Mouse (Mus musculus) heart, embryonic 14.5 days (tissue): ENCODE results near the gene Alkal2. TPM values are rescaled to one million over a fixed set of nuclear protein-coding genes. Genes with fewer than 3 reads are reported as not detected.

Source experiments
- ATAC-seq: fragments of 200-750 bp; cut with Nextera tagmentation; 2 replicates; pipeline ENCODE4 v1.8.0; 2017; ENCODE audit warnings: low read depth, moderate TSS enrichment; ENCODE audit not compliant: insufficient number of reproducible peaks, insufficient read depth, low FRiP score
- H3K27ac ChIP-seq, 2 experiments: fragments of 200-500 bp in 1 of 2; fragments of 300-500 bp in 1 of 2; sonication (generic) in 1 of 2; replicated peaks in 1 of 2; 2 replicates each; pipeline ENCODE4 v1.5.1; 2012 to 2014; ENCODE audit warnings: low read depth in 2 of 2, low read length in 2 of 2, control low read depth in 1 of 2, mild to moderate bottlenecking in 1 of 2, mixed read lengths in 1 of 2; ENCODE audit not compliant: control insufficient read depth in 1 of 2, insufficient read depth in 1 of 2
- H3K27me3 ChIP-seq: fragments of 300-500 bp; sonication (generic); 2 replicates; pipeline ENCODE4 v1.6.1; 2014; ENCODE audit warnings: mild to moderate bottlenecking, low read length, control low read depth; ENCODE audit not compliant: control insufficient read depth, insufficient read depth
- H3K36me3 ChIP-seq: fragments of 300-500 bp; sonication (generic); 2 replicates; pipeline ENCODE4 v1.6.1; 2014; ENCODE audit warnings: mild to moderate bottlenecking, control low read depth, low read length, mixed read lengths; ENCODE audit not compliant: control insufficient read depth, insufficient read depth
- H3K4me1 ChIP-seq, 2 experiments: fragments of 200-500 bp in 1 of 2; fragments of 300-500 bp in 1 of 2; sonication (generic) in 1 of 2; 2 replicates each; pipeline ENCODE4 v1.6.1; 2012 to 2014; ENCODE audit warnings: low read length in 2 of 2, control low read depth in 1 of 2, mixed read lengths in 1 of 2; ENCODE audit not compliant: control insufficient read depth in 2 of 2, insufficient read depth in 2 of 2
- H3K4me2 ChIP-seq: fragments of 300-500 bp; sonication (generic); 2 replicates; pipeline ENCODE4 v1.6.1; 2014; ENCODE audit warnings: mild to moderate bottlenecking, low read length
- H3K4me3 ChIP-seq, 2 experiments: fragments of 200-500 bp in 1 of 2; fragments of 300-500 bp in 1 of 2; sonication (generic) in 1 of 2; 2 replicates each; pipeline ENCODE4 v1.5.1; 2012 to 2014; ENCODE audit warnings: low read length in 2 of 2, mild to moderate bottlenecking in 2 of 2, control low read depth in 1 of 2, low read depth in 1 of 2, moderate library complexity in 1 of 2; ENCODE audit not compliant: control insufficient read depth in 1 of 2, insufficient read depth in 1 of 2
- H3K9ac ChIP-seq: fragments of 300-500 bp; sonication (generic); 2 replicates; pipeline ENCODE4 v1.6.1; 2014; ENCODE audit warnings: mild to moderate bottlenecking, low read length
- H3K9me3 ChIP-seq: fragments of 300-500 bp; sonication (generic); 2 replicates; pipeline ENCODE4 v1.6.1; 2016; ENCODE audit warnings: low read length, control low read depth; ENCODE audit not compliant: control insufficient read depth
- WGBS: fragments of 180-500 bp; shearing (Covaris S2); extraction: QIAGEN DNeasy Blood & Tissue Kit; methylation state at CpG from one replicate; pipeline ENCODE4 v1.1.7; 2014; 5-methylcytosine and 5-hydroxymethylcytosine counted together
- polyA plus RNA-seq: library from polyadenylated mRNA; unstranded; fragments of >200 nt; fragmentation: Nextera tagmentation; extraction: Ambion mirVana; gene quantifications from 2 replicates; pipeline ENCODE4 v1.2.1, GENCODE M21; 2014

The Alkal2 gene
- polyA plus RNA-seq, 1 experiment from 2014 or later = 0.20 TPM

- no peaks in the 10 kb centered on the region for H3K4me1 ChIP-seq
- no peak for ATAC-seq
- H3K27ac ChIP-seq = no peak overlapping the region
- H3K4me3 ChIP-seq = no peak overlapping the region
- WGBS = 84% methylated on average over 4 of the region's 4 CpGs
- no peak overlapping the region for H3K9ac ChIP-seq
- H3K27me3 ChIP-seq = no peaks in the 10 kb centered on the region
- H3K9me3 ChIP-seq = no peaks in the 10 kb centered on the region
- H3K4me2 ChIP-seq = no peak overlapping the region
- peaks cover 39% of the 10 kb centered on the region for H3K36me3 ChIP-seq
These were observed 12.9 kb downstream of the Alkal2 start for GRCm38 (mm10) chr12:30897039-30897438.

- no peak for ATAC-seq
- H3K27me3 ChIP-seq = no peaks in the 10 kb centered on the region
- H3K4me3 ChIP-seq = no peak overlapping the region
- H3K9me3 ChIP-seq = no peaks in the 10 kb centered on the region
- no peak overlapping the region for H3K27ac ChIP-seq
- no peak overlapping the region for H3K9ac ChIP-seq
- H3K4me1 ChIP-seq = peaks cover 2 to 11% of the 10 kb centered on the region in 2 experiments; a peak in 3 of 4 replicates
- H3K4me2 ChIP-seq = no peak overlapping the region
- WGBS = 89% methylated on average over 1 of the region's 1 CpGs
- peaks cover 18% of the 10 kb centered on the region for H3K36me3 ChIP-seq
These were observed 24.5 kb downstream of the Alkal2 start for GRCm38 (mm10) chr12:30908658-30909057.

- 81% methylated on average over 2 of the region's 2 CpGs for WGBS
- Histone ChIP-seq H3K4me2 (no peak overlapping the region), H3K36me3 (peaks cover 9% of the 10 kb centered on the region), H3K27me3 (no peaks in the 10 kb centered on the region), H3K9ac (no peak overlapping the region), H3K9me3 (no peaks in the 10 kb centered on the region), H3K27ac (no peak overlapping the region), H3K4me3 (no peak overlapping the region), H3K4me1 (peaks cover 2 to 11% of the 10 kb centered on the region in 2 experiments; a peak in 3 of 4 replicates)
- no peak for ATAC-seq
These were observed 25.8 kb downstream of the Alkal2 start for GRCm38 (mm10) chr12:30909881-30910280.

GRCm38 (mm10) chr12:30910860-30911259, 26.7 kb downstream of the Alkal2 start:
- no peak for ATAC-seq
- H3K9ac ChIP-seq = peak overlapping the region; percentile 93
- 15% methylated on average over 8 of the region's 8 CpGs for WGBS
- peak overlapping the region; percentile 91 for H3K4me2 ChIP-seq
- peak overlapping the region; percentile 8 to 39; a peak in 3 of 4 replicates for H3K27ac ChIP-seq
- H3K4me3 ChIP-seq = peak overlapping the region; percentile 53 to 79
- H3K4me1 ChIP-seq = peaks cover 2 to 11% of the 10 kb centered on the region in 2 experiments; a peak in 3 of 4 replicates
- no peaks in the 10 kb centered on the region for H3K9me3 ChIP-seq
- H3K36me3 ChIP-seq = 0 out of 2 replicates have a peak, but pooled peaks cover 5% of the 10 kb centered on the region
- no peaks in the 10 kb centered on the region for H3K27me3 ChIP-seq

DNA sequence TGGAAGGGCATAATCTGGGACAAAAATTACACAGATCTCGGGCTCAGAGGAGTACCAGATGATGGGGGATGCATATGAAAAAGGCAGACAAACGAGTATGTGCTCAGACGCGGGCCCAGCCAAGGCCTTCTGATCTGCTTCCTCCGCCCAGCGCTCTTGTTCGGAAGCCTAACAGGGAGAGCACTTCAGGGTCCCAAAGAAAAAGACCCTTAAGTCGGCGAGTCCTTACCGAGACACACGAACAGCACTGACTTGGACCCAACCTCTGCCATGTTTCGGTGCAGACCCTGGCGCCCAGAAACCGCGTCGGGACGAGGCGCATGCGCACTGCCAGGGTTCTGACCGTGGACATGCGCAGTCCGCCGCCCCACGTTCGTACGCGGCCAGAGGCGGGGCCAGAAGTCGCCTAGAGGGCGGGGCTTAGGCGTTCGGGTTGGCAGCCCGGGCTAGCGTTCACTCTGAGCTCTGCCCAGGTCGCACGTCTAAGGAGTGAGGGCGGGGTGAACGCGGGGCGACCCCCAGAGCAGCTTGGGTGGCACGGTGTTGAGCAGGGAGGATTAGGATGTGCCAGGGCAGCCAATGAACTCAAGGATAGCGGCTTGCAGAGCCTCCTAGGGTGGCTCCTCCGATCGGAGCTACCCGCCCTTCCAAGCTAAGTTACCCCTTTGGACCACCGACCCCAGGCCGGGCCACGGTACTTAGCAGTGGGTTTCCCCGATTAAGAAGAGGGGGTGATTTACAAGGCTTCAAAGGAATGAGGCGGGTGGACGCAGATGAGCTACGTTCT, 27.3 kb downstream of the Alkal2 start, which contains the start of the genes Acp1 and Sh3yl1:
Gene Acp1, minus strand, starts transcription at position 329 of the 787 bp plus-strand sequence.
Gene Sh3yl1, plus strand, starts transcription at position 408 of the 787 bp plus-strand sequence.
- peak within 1 kb of the TSS; percentile 53 to 79 for H3K4me3 ChIP-seq
- peak; percentile 97 for ATAC-seq
- no peaks in the 10 kb centered on the region for H3K27me3 ChIP-seq
- peak within 1 kb of the TSS; percentile 93 for H3K9ac ChIP-seq
- peak within 1 kb of the TSS; percentile 100 for H3K4me2 ChIP-seq
- 0 out of 2 replicates have a peak, but pooled peaks cover 5% of the 10 kb centered on the region for H3K36me3 ChIP-seq
- H3K9me3 ChIP-seq = 0 out of 2 replicates have a peak, but pooled peaks cover 3% of the 10 kb centered on the region
- under 1% methylated on average over 52 of the region's 52 CpGs for WGBS
- H3K4me1 ChIP-seq = peaks cover 2 to 11% of the 10 kb centered on the region in 2 experiments; a peak in 3 of 4 replicates
- H3K27ac ChIP-seq = peak within 1 kb of the TSS; percentile 8 to 39; a peak in 3 of 4 replicates

- H3K9ac ChIP-seq = peak overlapping the region; percentile 93
- WGBS = 0% methylated on average over 19 of the region's 19 CpGs
- peak overlapping the region; percentile 53 to 79 for H3K4me3 ChIP-seq
- H3K4me2 ChIP-seq = peak overlapping the region; percentile 100
- H3K27ac ChIP-seq = no peak overlapping the region
- peak; percentile 59 for ATAC-seq
- 0 out of 2 replicates have a peak, but pooled peaks cover 5% of the 10 kb centered on the region for H3K36me3 ChIP-seq
- peaks cover 2 to 11% of the 10 kb centered on the region in 2 experiments; a peak in 3 of 4 replicates for H3K4me1 ChIP-seq
- 0 out of 2 replicates have a peak, but pooled peaks cover 3% of the 10 kb centered on the region for H3K9me3 ChIP-seq
- H3K27me3 ChIP-seq = no peaks in the 10 kb centered on the region
These were observed 27.9 kb downstream of the Alkal2 start for GRCm38 (mm10) chr12:30912048-30912381.

- no peak for ATAC-seq
- Histone ChIP-seq H3K9me3 (0 out of 2 replicates have a peak, but pooled peaks cover 3% of the 10 kb centered on the region), H3K4me2 (peak overlapping the region; percentile 100; the same call in 1 of the 2 replicates), H3K27me3 (no peaks in the 10 kb centered on the region), H3K27ac (no peak overlapping the region), H3K4me1 (peaks cover 2 to 11% of the 10 kb centered on the region in 2 experiments; a peak in 3 of 4 replicates), H3K4me3 (no peak overlapping the region), H3K9ac (no peak overlapping the region), H3K36me3 (0 out of 2 replicates have a peak, but pooled peaks cover 5% of the 10 kb centered on the region)
- 63% methylated on average over 3 of the region's 3 CpGs for WGBS
These were observed 28.7 kb downstream of the Alkal2 start for GRCm38 (mm10) chr12:30912840-30913239.
